Mouse (Mus musculus): ENCODE data around the gene Atp7a.

DNA sequence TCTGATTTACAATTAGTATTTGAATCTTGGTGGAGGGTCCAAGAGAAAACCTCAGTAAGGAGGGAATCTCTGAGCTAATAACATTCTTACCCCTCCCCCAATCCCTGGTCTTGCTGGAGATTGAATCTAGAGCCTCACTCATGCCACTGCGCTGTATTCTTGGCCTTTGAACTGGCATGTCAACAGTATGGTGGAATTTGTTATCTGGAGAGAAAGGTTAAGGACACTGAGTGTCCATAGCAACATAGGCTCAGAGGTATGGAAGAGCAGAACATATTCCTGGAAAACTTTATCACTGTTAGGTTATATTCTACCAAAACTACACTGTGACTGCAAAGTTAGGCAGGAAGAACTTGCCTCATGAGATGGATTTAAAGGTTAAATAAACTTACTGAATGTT, 87.6 kb downstream of the Atp7a start:
- TF ChIP-seq CTCF (IDR thresholded peaks at IDR 0.05; ENCODE audit: low read depth, low read length) (no peak), EP300 (IDR thresholded peaks at IDR 0.05; ENCODE audit: insufficient read depth, low read depth, low read length) (no peak)
